Mouse (Mus musculus): ENCODE measurements at regions not wholly inside any gene's neighbourhood (a gene's known extent, or its start where the extent isn't known, plus 50 kb on each side); places are given as distances from the start of the nearest gene placed in this dataset.

GRCm38 (mm10) chr10:16620804-16621559 lies 1102.0 kb upstream of the Cited2 start:
- TF ChIP-seq CTCF (IDR thresholded peaks at IDR 0.05), result no peak
- H3K4me2 ChIP-seq (ENCODE audit: low read depth, low read length, poor library complexity, severe bottlenecking), result no peak overlapping the region
- WGBS, result 59% methylated on average over 6 of the region's 6 CpGs
- H3K36me3 ChIP-seq (ENCODE audit: insufficient read depth, low read length), result no peaks in the 10 kb centered on the region
- DNase-seq (ENCODE audit: low spot score) (no peak), ATAC-seq (ENCODE audit: low FRiP score) (no peak)
- H3K4me1 ChIP-seq (ENCODE audit: insufficient read depth, low read length), result no peaks in the 10 kb centered on the region
- no peaks in the 10 kb centered on the region for H3K27me3 ChIP-seq (ENCODE audit: insufficient read depth, low read length)
- no peak overlapping the region for H3K27ac ChIP-seq (ENCODE audit: low read depth, low read length)
- no peak overlapping the region for H3K9ac ChIP-seq (replicated peaks; ENCODE audit: low read length, poor library complexity, severe bottlenecking)
- H3K4me3 ChIP-seq (ENCODE audit: low read depth, low read length), result no peak overlapping the region
- no peaks in the 10 kb centered on the region for H3K9me3 ChIP-seq (ENCODE audit: low read length)

- ATAC-seq (ENCODE audit: low FRiP score), result no peak
- 94% methylated on average over 3 of the region's 3 CpGs for WGBS
Observed at GRCm38 (mm10) chr10:16622821-16623220, 1100.2 kb upstream of the Cited2 start.

GRCm38 (mm10) chr10:16633236-16633635 lies 1089.8 kb upstream of the Cited2 start:
- no peak for ATAC-seq (ENCODE audit: low FRiP score)
- 65% methylated on average over 2 of the region's 2 CpGs for WGBS

More at GRCm38 (mm10) chr10:16622821-16623220, 1100.2 kb upstream of the Cited2 start:
- DNase-seq (ENCODE audit: low spot score), result no peak
- no peaks in the 10 kb centered on the region for H3K9me3 ChIP-seq (ENCODE audit: low read length)
- H3K36me3 ChIP-seq (ENCODE audit: insufficient read depth, low read length), result no peaks in the 10 kb centered on the region
- no peaks in the 10 kb centered on the region for H3K27me3 ChIP-seq (ENCODE audit: insufficient read depth, low read length)
- no peaks in the 10 kb centered on the region for H3K4me1 ChIP-seq (ENCODE audit: insufficient read depth, low read length)
- no peak overlapping the region for H3K9ac ChIP-seq (replicated peaks; ENCODE audit: low read length, poor library complexity, severe bottlenecking)
- no peak overlapping the region for H3K4me2 ChIP-seq (ENCODE audit: low read depth, low read length, poor library complexity, severe bottlenecking)
- no peak overlapping the region for H3K27ac ChIP-seq (ENCODE audit: low read depth, low read length)
- TF ChIP-seq CTCF (IDR thresholded peaks at IDR 0.05), result no peak
- H3K4me3 ChIP-seq (ENCODE audit: low read depth, low read length), result no peak overlapping the region

GRCm38 (mm10) chr10:16635463-16635862 lies 1087.6 kb upstream of the Cited2 start:
- Histone ChIP-seq H3K27ac (ENCODE audit: low read depth, low read length) (no peak overlapping the region), H3K4me1 (ENCODE audit: insufficient read depth, low read length) (no peaks in the 10 kb centered on the region), H3K9ac (replicated peaks; ENCODE audit: low read length, poor library complexity, severe bottlenecking) (no peak overlapping the region), H3K27me3 (ENCODE audit: insufficient read depth, low read length) (no peaks in the 10 kb centered on the region), H3K4me3 (ENCODE audit: low read depth, low read length) (no peak overlapping the region), H3K9me3 (ENCODE audit: low read length) (no peaks in the 10 kb centered on the region), H3K36me3 (ENCODE audit: insufficient read depth, low read length) (no peaks in the 10 kb centered on the region), H3K4me2 (ENCODE audit: low read depth, low read length, poor library complexity, severe bottlenecking) (no peak overlapping the region)
- no peak for TF ChIP-seq CTCF (IDR thresholded peaks at IDR 0.05)
- WGBS, result 71% methylated on average over 2 of the region's 2 CpGs
- DNase-seq (ENCODE audit: low spot score), result no peak
- ATAC-seq (ENCODE audit: low FRiP score), result no peak

More at GRCm38 (mm10) chr10:16633236-16633635, 1089.8 kb upstream of the Cited2 start:
- TF ChIP-seq CTCF (IDR thresholded peaks at IDR 0.05), result no peak
- no peak for DNase-seq (ENCODE audit: low spot score)
- H3K4me2 ChIP-seq (ENCODE audit: low read depth, low read length, poor library complexity, severe bottlenecking), result no peak overlapping the region
- H3K27me3 ChIP-seq (ENCODE audit: insufficient read depth, low read length), result no peaks in the 10 kb centered on the region
- H3K9ac ChIP-seq (replicated peaks; ENCODE audit: low read length, poor library complexity, severe bottlenecking), result no peak overlapping the region
- no peak overlapping the region for H3K4me3 ChIP-seq (ENCODE audit: low read depth, low read length)
- no peaks in the 10 kb centered on the region for H3K36me3 ChIP-seq (ENCODE audit: insufficient read depth, low read length)
- H3K9me3 ChIP-seq (ENCODE audit: low read length), result no peaks in the 10 kb centered on the region
- no peaks in the 10 kb centered on the region for H3K4me1 ChIP-seq (ENCODE audit: insufficient read depth, low read length)
- no peak overlapping the region for H3K27ac ChIP-seq (ENCODE audit: low read depth, low read length)

- H3K27me3 ChIP-seq (ENCODE audit: insufficient read depth, low read length), result no peaks in the 10 kb centered on the region
- no peak overlapping the region for H3K4me2 ChIP-seq (ENCODE audit: low read depth, low read length, poor library complexity, severe bottlenecking)
- no peaks in the 10 kb centered on the region for H3K9me3 ChIP-seq (ENCODE audit: low read length)
- H3K36me3 ChIP-seq (ENCODE audit: insufficient read depth, low read length), result no peaks in the 10 kb centered on the region
- H3K4me3 ChIP-seq (ENCODE audit: low read depth, low read length), result no peak overlapping the region
- TF ChIP-seq CTCF (IDR thresholded peaks at IDR 0.05), result peak; percentile 51
- ATAC-seq (ENCODE audit: low FRiP score) (no peak), DNase-seq (ENCODE audit: low spot score) (peak; percentile 17)
- no peaks in the 10 kb centered on the region for H3K4me1 ChIP-seq (ENCODE audit: insufficient read depth, low read length)
- no peak overlapping the region for H3K9ac ChIP-seq (replicated peaks; ENCODE audit: low read length, poor library complexity, severe bottlenecking)
- no peak overlapping the region for H3K27ac ChIP-seq (ENCODE audit: low read depth, low read length)
Observed at GRCm38 (mm10) chr10:16637006-16637405, 1086.0 kb upstream of the Cited2 start.

GRCm38 (mm10) chr10:16638111-16638510 lies 1084.9 kb upstream of the Cited2 start:
- DNase-seq (ENCODE audit: low spot score), result no peak
- 6% methylated on average over 2 of the region's 2 CpGs for whole genome bisulfite sequencing
- no peak overlapping the region for H3K4me3 ChIP-seq (ENCODE audit: low read depth, low read length)

More at GRCm38 (mm10) chr10:16638111-16638510, 1084.9 kb upstream of the Cited2 start:
- no peak for ATAC-seq (ENCODE audit: low FRiP score)
- Histone ChIP-seq H3K27me3 (ENCODE audit: insufficient read depth, low read length) (no peaks in the 10 kb centered on the region), H3K36me3 (ENCODE audit: insufficient read depth, low read length) (no peaks in the 10 kb centered on the region), H3K4me2 (ENCODE audit: low read depth, low read length, poor library complexity, severe bottlenecking) (no peak overlapping the region), H3K27ac (ENCODE audit: low read depth, low read length) (no peak overlapping the region), H3K9ac (replicated peaks; ENCODE audit: low read length, poor library complexity, severe bottlenecking) (no peak overlapping the region), H3K9me3 (ENCODE audit: low read length) (no peaks in the 10 kb centered on the region), H3K4me1 (ENCODE audit: insufficient read depth, low read length) (no peaks in the 10 kb centered on the region)
- TF ChIP-seq CTCF (IDR thresholded peaks at IDR 0.05), result no peak

Measured in midbrain, postnatal 0 days (tissue).